Mouse (Mus musculus): Measurements from ENCODE around the gene Slc25a11.

- TF ChIP-seq CTCF (IDR thresholded peaks at IDR 0.05; ENCODE audit: control insufficient read depth, insufficient read depth, insufficient read length), result no peak
- TF ChIP-seq MYOD1 (IDR thresholded peaks at IDR 0.05; ENCODE audit: control insufficient read depth, insufficient read length, low read depth), result no peak
- TF ChIP-seq MAX (IDR thresholded peaks at IDR 0.05), result no peak
- TF ChIP-seq USF1 (IDR thresholded peaks at IDR 0.05; ENCODE audit: low read depth), result no peak
Observed at GRCm38 (mm10) chr11:70681897-70682581, 34.8 kb upstream of the Slc25a11 start.
